In genomic region chr10:121374013-121374412, GRCm38 (mm10) we compare ENCODE assay signal across 2 mouse cellular contexts.
A peak's percentile ranks its signal among the peaks of the same experiment; 100 is the strongest.
TF ChIP-seq lines count a peak whose summit lies in the region.

No protein-coding gene starts in this region.

TF ChIP-seq in CH12.LX, 34 proteins besides CTCF, POLR2A, EP300 and RAD21:
- TF ChIP-seq CHD1 (IDR thresholded peaks at IDR 0.05; ENCODE audit: low read depth, low read length) = no peak
- no peak for TF ChIP-seq SMC3 (IDR thresholded peaks at IDR 0.05; ENCODE audit: low read depth, low read length)
- no peak for TF ChIP-seq ZNF384 (IDR thresholded peaks at IDR 0.05; ENCODE audit: low read depth, low read length)
- TF ChIP-seq TCF12 (IDR thresholded peaks at IDR 0.05; ENCODE audit: low read depth, low read length) = 0 out of 2 replicates have a peak, but pooled peaks have one; percentile 44
- TF ChIP-seq HCFC1 (IDR thresholded peaks at IDR 0.05; ENCODE audit: low read depth, low read length) = no peak
- 0 out of 2 replicates have a peak, but pooled peaks have one; percentile 3 for TF ChIP-seq CHD2 (IDR thresholded peaks at IDR 0.05; ENCODE audit: low read length)
- peak; percentile 88 for TF ChIP-seq NRF1 (IDR thresholded peaks at IDR 0.05; ENCODE audit: low read depth, low read length)
- 0 out of 2 replicates have a peak, but pooled peaks have one; percentile 6 for TF ChIP-seq ETS1 (conservative IDR thresholded peaks at IDR 0.05; ENCODE audit: low read depth, low read length)
- peak; percentile 27; the same call in 1 of the 2 replicates for TF ChIP-seq NELFE (IDR thresholded peaks at IDR 0.05; ENCODE audit: low read depth, low read length)
- no peak for TF ChIP-seq RCOR1 (conservative IDR thresholded peaks at IDR 0.05; ENCODE audit: low read depth, low read length)
- TF ChIP-seq MAX (IDR thresholded peaks at IDR 0.05; ENCODE audit: low read length) = 0 out of 2 replicates have a peak, but pooled peaks have one; percentile 13
- peak; percentile 7; the same call in 1 of the 2 replicates for TF ChIP-seq MXI1 (IDR thresholded peaks at IDR 0.05; ENCODE audit: low read depth, low read length)
- no peak for TF ChIP-seq MAZ (IDR thresholded peaks at IDR 0.05; ENCODE audit: low read depth, low read length)
- no peak for TF ChIP-seq JUND (conservative IDR thresholded peaks at IDR 0.05; ENCODE audit: low read depth, low read length)
- TF ChIP-seq BHLHE40 (IDR thresholded peaks at IDR 0.05; ENCODE audit: low read depth, low read length) = peak; percentile 36; the same call in 1 of the 2 replicates
- TF ChIP-seq UBTF (IDR thresholded peaks at IDR 0.05; ENCODE audit: low read depth, low read length) = no peak
TF ChIP-seq in CH12.LX: peak in this region for 8.

TF ChIP-seq in MEL, 35 proteins besides CTCF, POLR2A, EP300 and RAD21:
- TF ChIP-seq UBTF (IDR thresholded peaks at IDR 0.05; ENCODE audit: borderline replicate concordance, insufficient read depth, low read depth, low read length) (no peak), ETS1 (IDR thresholded peaks at IDR 0.05; ENCODE audit: low read depth, low read length) (no peak), ZNF384 (IDR thresholded peaks at IDR 0.05; ENCODE audit: low read depth, low read length) (no peak), USF1 (IDR thresholded peaks at IDR 0.05; ENCODE audit: low read depth, low read length) (no peak), RCOR1 (IDR thresholded peaks at IDR 0.05; ENCODE audit: low read depth, low read length) (no peak), KAT2A (conservative IDR thresholded peaks at IDR 0.05; ENCODE audit: low read depth, low read length) (no peak), MAX (IDR thresholded peaks at IDR 0.05; ENCODE audit: low read length) (no peak), GABPA (IDR thresholded peaks at IDR 0.05; ENCODE audit: low read depth, low read length) (no peak), SMC3 (IDR thresholded peaks at IDR 0.05; ENCODE audit: low read depth, low read length) (no peak), TBP (IDR thresholded peaks at IDR 0.05; ENCODE audit: low read depth, low read length) (no peak), JUND (IDR thresholded peaks at IDR 0.05; ENCODE audit: low read depth, low read length) (no peak), ZC3H11A (IDR thresholded peaks at IDR 0.05; ENCODE audit: low read depth, low read length) (no peak), TAL1 (IDR thresholded peaks at IDR 0.05; ENCODE audit: low read length) (no peak), MYB (IDR thresholded peaks at IDR 0.05; ENCODE audit: low read depth, low read length) (no peak), ZMIZ1 (IDR thresholded peaks at IDR 0.05; ENCODE audit: low read depth, low read length) (no peak), POLR2AphosphoS2 (IDR thresholded peaks at IDR 0.05; ENCODE audit: low read length) (no peak), BHLHE40 (IDR thresholded peaks at IDR 0.05; ENCODE audit: borderline replicate concordance, low read depth, low read length) (no peak)
